Mouse (Mus musculus) neural tube, embryonic 14.5 days (tissue): ENCODE results near the gene Olfr656. TPM values are rescaled to one million over a fixed set of nuclear protein-coding genes. Genes with fewer than 3 reads are reported as not detected.

ENCODE experiments used
- ATAC-seq: fragments of 200-750 bp; cut with Nextera tagmentation; 2 replicates; pipeline ENCODE4 v1.8.0; 2017; ENCODE audit warnings: low read depth, mild to moderate bottlenecking, moderate TSS enrichment, moderate library complexity
- H3K27ac ChIP-seq: fragments of 300-500 bp; sonication (generic); 2 replicates; pipeline ENCODE4 v1.5.1; 2014; ENCODE audit warnings: low read depth, mild to moderate bottlenecking, control low read depth, low read length, moderate library complexity, mixed read lengths
- H3K27me3 ChIP-seq: fragments of 300-500 bp; sonication (generic); 2 replicates; pipeline ENCODE4 v1.6.1; 2014; ENCODE audit warnings: low read length; ENCODE audit not compliant: control insufficient read depth, insufficient read depth
- H3K36me3 ChIP-seq: fragments of 300-500 bp; sonication (generic); 2 replicates; pipeline ENCODE4 v1.6.1; 2014; ENCODE audit warnings: low read length, mixed read lengths; ENCODE audit not compliant: control insufficient read depth, insufficient read depth
- H3K4me1 ChIP-seq: fragments of 300-500 bp; sonication (generic); 2 replicates; pipeline ENCODE4 v1.6.1; 2014; ENCODE audit warnings: low read length; ENCODE audit not compliant: control insufficient read depth, insufficient read depth
- H3K4me2 ChIP-seq: fragments of 300-500 bp; sonication (generic); 2 replicates; pipeline ENCODE4 v1.6.1; 2014; ENCODE audit warnings: mild to moderate bottlenecking, low read depth, low read length, control low read depth
- H3K4me3 ChIP-seq: fragments of 300-500 bp; sonication (generic); 2 replicates; pipeline ENCODE4 v1.5.1; 2014; ENCODE audit warnings: low read depth, low read length, control low read depth, mixed read lengths
- H3K9ac ChIP-seq: fragments of 300-500 bp; sonication (generic); replicated peaks from 2 replicates; pipeline ENCODE4 v1.6.1; 2014; ENCODE audit warnings: low read depth, mild to moderate bottlenecking, control low read depth, low read length, mixed read lengths
- H3K9me3 ChIP-seq: fragments of 300-500 bp; sonication (generic); 2 replicates; pipeline ENCODE4 v1.6.1; 2016; ENCODE audit warnings: low read length; ENCODE audit not compliant: control insufficient read depth
- WGBS: fragments of 180-500 bp; shearing (Covaris S2); extraction: QIAGEN DNeasy Blood & Tissue Kit; methylation state at CpG from one replicate; pipeline ENCODE4 v1.1.7; 2014; 5-methylcytosine and 5-hydroxymethylcytosine counted together
- polyA plus RNA-seq: library from polyadenylated mRNA; unstranded; fragments of >200 nt; fragmentation: Nextera tagmentation; extraction: Ambion mirVana; gene quantifications from 2 replicates; pipeline ENCODE4 v1.2.1, GENCODE M21; 2014

Gene Olfr656
- not detected in 2 replicates for polyA plus RNA-seq

DNA sequence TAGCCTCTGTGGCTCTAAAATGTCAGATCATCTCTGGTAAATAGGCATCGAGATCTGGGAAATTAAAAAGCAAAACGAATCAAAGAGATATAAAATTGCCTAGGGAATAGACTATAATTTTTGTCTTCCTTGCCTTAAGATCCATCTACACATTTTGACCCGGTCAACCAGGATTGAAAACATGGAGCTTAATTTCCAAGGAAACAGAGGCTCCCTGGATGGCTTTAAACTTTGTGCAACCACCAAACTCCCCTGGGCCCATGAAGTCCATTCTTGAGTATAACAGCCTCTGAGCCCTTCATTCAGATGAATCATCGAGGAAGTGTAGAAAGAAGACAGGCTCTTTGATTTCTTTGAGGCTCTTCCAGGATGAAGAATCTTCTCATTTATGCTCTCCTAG is at the start of gene Olfr656:
Gene Olfr656 (plus strand): TSS at position 301 of the 400 bp plus-strand sequence.
- Histone ChIP-seq H3K36me3 (no peaks in the 10 kb centered on the region), H3K27ac (no peak within 1 kb of the TSS), H3K4me1 (no peaks in the 10 kb centered on the region), H3K9me3 (no peaks in the 10 kb centered on the region), H3K27me3 (no peaks in the 10 kb centered on the region), H3K9ac (no peak within 1 kb of the TSS), H3K4me2 (no peak within 1 kb of the TSS), H3K4me3 (no peak within 1 kb of the TSS)
- no peak for ATAC-seq
- WGBS = 82% methylated on average over 4 of the region's 4 CpGs

DNA sequence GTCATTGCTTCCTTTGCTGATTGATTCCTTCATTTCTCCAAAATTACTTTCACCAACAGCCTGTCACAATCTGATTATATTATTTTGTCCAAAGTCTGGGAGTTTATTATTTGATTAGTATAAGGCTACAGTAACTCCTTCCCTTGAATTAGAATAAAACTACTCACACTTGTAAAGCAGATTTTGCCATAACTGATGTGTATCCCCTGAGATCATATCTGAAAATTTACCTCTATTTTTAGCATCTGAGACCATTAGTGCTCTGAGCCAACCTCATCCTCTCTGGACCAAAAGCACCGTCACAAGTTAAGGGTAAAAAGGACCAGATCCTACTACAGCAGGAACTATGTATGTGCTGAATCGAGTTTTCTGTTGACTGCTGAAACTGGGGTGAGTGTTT is 36.7 kb upstream of the Olfr656 start, which contains the start of gene Olfr653:
Gene Olfr653 (plus strand): TSS at position 301 of the 400 bp plus-strand sequence.
- Histone ChIP-seq H3K27ac (no peak within 1 kb of the TSS), H3K9me3 (no peaks in the 10 kb centered on the region), H3K27me3 (no peaks in the 10 kb centered on the region), H3K4me3 (no peak within 1 kb of the TSS), H3K36me3 (no peaks in the 10 kb centered on the region), H3K9ac (no peak within 1 kb of the TSS), H3K4me1 (no peaks in the 10 kb centered on the region), H3K4me2 (no peak within 1 kb of the TSS)
- 85% methylated on average over 2 of the region's 2 CpGs for WGBS
- no peak for ATAC-seq

DNA sequence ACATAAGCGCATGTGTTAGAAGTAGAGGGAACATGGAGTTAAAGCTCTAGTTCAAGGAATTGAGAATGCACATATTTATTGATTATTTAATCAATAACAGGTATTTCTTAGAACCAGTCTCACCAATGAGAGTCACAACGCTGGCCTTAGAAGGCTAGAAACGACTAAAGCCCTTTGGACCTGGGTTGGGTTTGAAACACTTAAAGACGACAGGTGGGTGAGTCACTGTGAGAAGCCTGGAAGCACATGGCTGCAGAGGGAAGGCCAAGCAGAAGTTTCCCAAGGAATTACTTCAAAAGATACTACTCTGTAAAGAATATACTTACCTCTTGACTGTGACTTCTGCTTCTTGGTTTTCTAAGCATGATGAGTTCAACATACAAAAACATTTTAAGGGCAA is 32.9 kb upstream of the Olfr656 start:
- H3K27me3 ChIP-seq = no peaks in the 10 kb centered on the region
- no peak overlapping the region for H3K27ac ChIP-seq
- no peak for ATAC-seq
- H3K36me3 ChIP-seq = no peaks in the 10 kb centered on the region
- no peak overlapping the region for H3K9ac ChIP-seq
- H3K9me3 ChIP-seq = no peaks in the 10 kb centered on the region
- no peak overlapping the region for H3K4me2 ChIP-seq
- H3K4me3 ChIP-seq = no peak overlapping the region
- H3K4me1 ChIP-seq = no peaks in the 10 kb centered on the region
- 94% methylated on average over 4 of the region's 4 CpGs for WGBS

DNA sequence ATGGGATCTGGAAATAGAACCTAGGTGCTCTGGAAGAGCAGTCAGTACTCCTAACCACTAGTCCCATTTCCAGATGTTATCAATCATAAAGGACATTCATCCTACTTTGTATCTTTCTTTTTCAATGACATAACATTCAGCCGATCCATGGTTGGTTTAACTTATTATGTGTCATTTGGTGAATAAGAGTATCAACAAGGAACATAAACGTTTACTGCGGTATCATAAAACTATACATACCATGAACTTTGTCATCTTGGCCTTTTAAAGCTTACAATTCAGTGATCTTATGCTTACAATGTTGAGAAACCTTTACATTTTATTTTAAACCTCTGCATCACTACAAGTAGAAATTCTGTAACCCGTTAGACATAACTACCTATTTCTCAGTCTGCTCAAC is 32.3 kb upstream of the Olfr656 start:
- no peak overlapping the region for H3K4me2 ChIP-seq
- H3K27me3 ChIP-seq = no peaks in the 10 kb centered on the region
- H3K36me3 ChIP-seq = no peaks in the 10 kb centered on the region
- no peaks in the 10 kb centered on the region for H3K4me1 ChIP-seq
- no peak for ATAC-seq
- H3K9me3 ChIP-seq = no peaks in the 10 kb centered on the region
- no peak overlapping the region for H3K27ac ChIP-seq
- no peak overlapping the region for H3K9ac ChIP-seq
- 90% methylated on average over 4 of the region's 4 CpGs for WGBS
- H3K4me3 ChIP-seq = no peak overlapping the region

- Histone ChIP-seq H3K27ac (no peak within 1 kb of the TSS), H3K9ac (no peak within 1 kb of the TSS), H3K9me3 (no peaks in the 10 kb centered on the region), H3K36me3 (no peaks in the 10 kb centered on the region), H3K4me1 (no peaks in the 10 kb centered on the region), H3K27me3 (no peaks in the 10 kb centered on the region), H3K4me2 (no peak within 1 kb of the TSS), H3K4me3 (no peak within 1 kb of the TSS)
- 94% methylated on average over 4 of the region's 4 CpGs for WGBS
- ATAC-seq = no peak
Observed at GRCm38 (mm10) chr7:104586725-104587124, 27.0 kb upstream of the Olfr656 start, which contains the start of gene Olfr654. TSS of gene Olfr654 (plus strand) at chr7:104587025.

- Histone ChIP-seq H3K4me3 (no peak overlapping the region), H3K4me1 (no peaks in the 10 kb centered on the region), H3K36me3 (no peaks in the 10 kb centered on the region), H3K9me3 (no peaks in the 10 kb centered on the region), H3K9ac (no peak overlapping the region), H3K27me3 (no peaks in the 10 kb centered on the region), H3K4me2 (no peak overlapping the region), H3K27ac (no peak overlapping the region)
- no peak for ATAC-seq
- 90% methylated on average over 5 of the region's 5 CpGs for WGBS
Observed at GRCm38 (mm10) chr7:104588274-104588673, 25.5 kb upstream of the Olfr656 start.

GRCm38 (mm10) chr7:104601679-104602078 is 12.1 kb upstream of the Olfr656 start, which contains the start of gene Olfr655:
TSS of gene Olfr655 (minus strand) at chr7:104601779.
- 88% methylated on average over 2 of the region's 2 CpGs for WGBS

GRCm38 (mm10) chr7:104603173-104603572 is 10.6 kb upstream of the Olfr656 start:
- no peaks in the 10 kb centered on the region for H3K9me3 ChIP-seq
- H3K27ac ChIP-seq = no peak overlapping the region
- H3K9ac ChIP-seq = no peak overlapping the region
- H3K4me2 ChIP-seq = no peak overlapping the region
- H3K4me1 ChIP-seq = no peaks in the 10 kb centered on the region
- H3K36me3 ChIP-seq = no peaks in the 10 kb centered on the region
- H3K27me3 ChIP-seq = no peaks in the 10 kb centered on the region
- 6% methylated on average over 3 of the region's 3 CpGs for WGBS
- no peak for ATAC-seq
- no peak overlapping the region for H3K4me3 ChIP-seq

More at GRCm38 (mm10) chr7:104601679-104602078, 12.1 kb upstream of the Olfr656 start, which contains the start of gene Olfr655:
- Histone ChIP-seq H3K36me3 (no peaks in the 10 kb centered on the region), H3K9ac (no peak within 1 kb of the TSS), H3K4me1 (no peaks in the 10 kb centered on the region), H3K4me3 (no peak within 1 kb of the TSS), H3K9me3 (no peaks in the 10 kb centered on the region), H3K27ac (no peak within 1 kb of the TSS), H3K27me3 (no peaks in the 10 kb centered on the region), H3K4me2 (no peak within 1 kb of the TSS)
- no peak for ATAC-seq

DNA sequence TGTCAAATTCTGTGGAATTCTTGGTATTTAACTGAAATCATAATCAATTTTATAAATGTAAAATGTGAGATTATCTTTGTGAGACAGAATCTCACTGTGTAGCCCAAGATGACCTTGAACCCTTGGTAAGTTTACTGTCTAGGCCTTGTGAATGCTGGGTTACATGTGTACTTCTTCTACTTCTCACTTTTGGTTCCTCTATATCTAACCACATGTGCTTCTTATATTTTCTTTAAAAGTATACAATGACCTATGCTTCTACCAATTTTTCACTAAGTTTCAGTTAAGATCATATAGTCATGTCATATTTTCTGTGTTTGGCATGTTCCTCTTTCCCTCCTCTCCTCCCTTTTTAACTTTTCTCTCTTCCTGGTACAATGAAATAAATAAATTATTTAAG is 9.0 kb upstream of the Olfr656 start:
- H3K4me3 ChIP-seq = no peak overlapping the region
- H3K27me3 ChIP-seq = no peaks in the 10 kb centered on the region
- no peaks in the 10 kb centered on the region for H3K9me3 ChIP-seq
- H3K36me3 ChIP-seq = no peaks in the 10 kb centered on the region
- no peak overlapping the region for H3K9ac ChIP-seq
- no peak overlapping the region for H3K27ac ChIP-seq
- no peaks in the 10 kb centered on the region for H3K4me1 ChIP-seq
- no peak for ATAC-seq
- H3K4me2 ChIP-seq = no peak overlapping the region
